Mouse (Mus musculus): ENCODE results near the gene Adamts9. TPM values are rescaled to one million over a fixed set of nuclear protein-coding genes. Genes with fewer than 3 reads are reported as not detected.

The Adamts9 gene
- total and polyA plus RNA-seq, 2 experiments = 0.43 to 2.1 TPM

DNA sequence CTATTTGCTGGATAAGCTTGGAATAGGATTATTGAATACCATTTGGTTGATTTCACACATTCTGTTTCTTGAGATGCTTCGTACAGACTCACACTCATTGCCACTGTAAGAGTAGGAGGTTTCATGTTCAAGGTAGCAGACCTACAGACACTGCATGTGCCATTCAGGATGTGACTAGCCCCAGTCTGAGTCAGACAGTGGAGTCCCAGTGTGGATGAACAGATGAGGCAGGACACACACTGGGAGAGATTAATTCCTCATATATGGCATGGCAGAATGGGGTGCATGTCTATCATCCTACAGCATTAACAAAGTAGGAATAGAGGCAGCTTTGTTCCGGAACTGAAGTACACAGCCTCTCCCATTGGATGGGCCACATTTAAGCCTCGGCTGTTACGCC lies 66.1 kb downstream of the Adamts9 start:
- no peak overlapping the region for H3K4me3 ChIP-seq (ENCODE audit: insufficient read depth, low read depth, low read length)
- TF ChIP-seq POLR2A (IDR thresholded peaks at IDR 0.05; ENCODE audit: extremely low read depth, insufficient read depth, low read length) = no peak
- TF ChIP-seq CTCF (IDR thresholded peaks at IDR 0.05; ENCODE audit: low read depth, low read length) = no peak
- DNase-seq (ENCODE audit: extremely low read depth, low read depth, low spot score) = no peak
- no peak overlapping the region for H3K9ac ChIP-seq (ENCODE audit: low read depth, low read length)
- no peaks in the 10 kb centered on the region for H3K79me2 ChIP-seq (ENCODE audit: control insufficient read depth, insufficient read depth, low read length)
- H3K27ac ChIP-seq (replicated peaks; ENCODE audit: insufficient read depth, low read depth, low read length) = no peak overlapping the region
- peaks cover 2% of the 10 kb centered on the region; the same call in 1 of the 2 replicates for H3K4me1 ChIP-seq (ENCODE audit: control insufficient read depth, insufficient read depth, low read length)
- WGBS = 93% methylated on average over 4 of the region's 4 CpGs
- no peaks in the 10 kb centered on the region for H3K27me3 ChIP-seq (ENCODE audit: control insufficient read depth, insufficient read depth, low read length)
- H3K36me3 ChIP-seq (ENCODE audit: control insufficient read depth, insufficient read depth, low read length) = no peaks in the 10 kb centered on the region

DNA sequence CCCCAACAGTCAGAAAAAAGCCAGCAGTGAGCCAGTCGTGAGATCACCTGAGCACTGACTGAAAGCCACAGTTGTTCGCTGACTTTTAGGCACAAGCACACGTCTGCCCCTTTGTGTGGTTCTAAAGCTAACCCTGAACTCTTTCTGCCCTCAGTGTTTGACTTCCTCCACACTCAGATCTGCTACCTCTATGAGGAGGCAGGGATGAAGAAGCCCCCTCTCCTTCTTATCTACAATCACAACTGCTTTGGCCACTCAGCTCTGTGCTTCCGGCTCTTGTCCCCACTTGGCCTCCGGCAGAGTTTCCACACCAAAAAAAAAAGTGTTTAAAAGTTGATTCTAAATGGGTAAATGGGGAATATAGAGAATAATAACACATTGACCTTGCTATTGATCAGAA lies 67.2 kb downstream of the Adamts9 start:
- no peak for DNase-seq (ENCODE audit: extremely low read depth, low read depth, low spot score)
- H3K36me3 ChIP-seq (ENCODE audit: control insufficient read depth, insufficient read depth, low read length) = no peaks in the 10 kb centered on the region
- TF ChIP-seq POLR2A (IDR thresholded peaks at IDR 0.05; ENCODE audit: extremely low read depth, insufficient read depth, low read length) = no peak
- no peak for TF ChIP-seq CTCF (IDR thresholded peaks at IDR 0.05; ENCODE audit: low read depth, low read length)
- no peak overlapping the region for H3K9ac ChIP-seq (ENCODE audit: low read depth, low read length)
- H3K27me3 ChIP-seq (ENCODE audit: control insufficient read depth, insufficient read depth, low read length) = no peaks in the 10 kb centered on the region
- H3K27ac ChIP-seq (replicated peaks; ENCODE audit: insufficient read depth, low read depth, low read length) = no peak overlapping the region
- no peak overlapping the region for H3K4me3 ChIP-seq (ENCODE audit: insufficient read depth, low read depth, low read length)
- H3K4me1 ChIP-seq (ENCODE audit: control insufficient read depth, insufficient read depth, low read length) = peaks cover 2% of the 10 kb centered on the region; the same call in 1 of the 2 replicates
- no peaks in the 10 kb centered on the region for H3K79me2 ChIP-seq (ENCODE audit: control insufficient read depth, insufficient read depth, low read length)
- 33% methylated on average over 5 of the region's 5 CpGs for WGBS

DNA sequence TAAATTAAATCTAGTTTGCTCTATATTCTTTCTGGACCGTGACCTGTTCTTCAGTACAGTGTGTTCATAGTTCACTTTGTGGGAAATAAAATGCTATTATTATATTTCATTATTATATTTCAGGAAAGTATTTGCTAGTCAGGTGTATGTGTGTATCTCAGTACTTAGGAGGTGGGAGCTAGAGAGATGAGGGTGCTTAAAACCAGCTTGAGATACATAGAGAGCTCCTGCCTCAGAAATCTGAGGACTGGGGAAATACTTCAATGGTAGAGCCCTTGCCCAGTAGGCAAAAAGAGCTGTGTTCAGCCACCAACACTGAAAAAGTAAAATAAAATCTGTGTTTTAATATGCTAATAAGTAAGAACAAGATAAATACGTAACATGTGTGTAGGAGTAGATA lies 68.0 kb downstream of the Adamts9 start:
- Histone ChIP-seq H3K79me2 (ENCODE audit: control insufficient read depth, insufficient read depth, low read length) (no peaks in the 10 kb centered on the region), H3K4me3 (ENCODE audit: insufficient read depth, low read depth, low read length) (no peak overlapping the region), H3K9ac (ENCODE audit: low read depth, low read length) (no peak overlapping the region), H3K36me3 (ENCODE audit: control insufficient read depth, insufficient read depth, low read length) (no peaks in the 10 kb centered on the region), H3K27ac (replicated peaks; ENCODE audit: insufficient read depth, low read depth, low read length) (no peak overlapping the region), H3K27me3 (ENCODE audit: control insufficient read depth, insufficient read depth, low read length) (no peaks in the 10 kb centered on the region), H3K4me1 (ENCODE audit: control insufficient read depth, insufficient read depth, low read length) (peaks cover 2% of the 10 kb centered on the region; the same call in 1 of the 2 replicates)
- no peak for DNase-seq (ENCODE audit: extremely low read depth, low read depth, low spot score)
- 82% methylated on average over 2 of the region's 2 CpGs for WGBS
- TF ChIP-seq POLR2A (IDR thresholded peaks at IDR 0.05; ENCODE audit: extremely low read depth, insufficient read depth, low read length) (no peak), CTCF (IDR thresholded peaks at IDR 0.05; ENCODE audit: low read depth, low read length) (no peak)

DNA sequence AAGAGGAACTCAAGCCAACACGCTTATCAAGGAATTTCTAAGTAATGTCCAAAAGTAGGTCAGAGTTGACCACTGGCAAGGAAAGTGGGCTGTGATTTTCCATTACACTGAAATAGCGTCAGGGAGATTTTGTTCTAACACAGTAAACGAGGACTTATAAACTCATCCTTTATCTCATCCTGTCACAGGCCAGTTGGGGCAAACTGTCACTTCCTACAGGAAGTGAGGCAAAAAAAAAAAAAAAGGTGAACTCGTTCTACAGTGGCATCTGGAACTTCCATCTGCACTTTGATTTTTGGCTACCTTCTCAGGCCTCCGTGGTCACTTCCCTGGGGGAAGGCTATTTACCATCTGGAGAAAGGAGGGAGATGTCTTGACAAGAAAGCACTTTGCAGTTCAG lies 68.4 kb downstream of the Adamts9 start:
- H3K27me3 ChIP-seq (ENCODE audit: control insufficient read depth, insufficient read depth, low read length) = no peaks in the 10 kb centered on the region
- peak; percentile 32 for DNase-seq (ENCODE audit: extremely low read depth, low read depth, low spot score)
- H3K4me1 ChIP-seq (ENCODE audit: control insufficient read depth, insufficient read depth, low read length) = peaks cover 2% of the 10 kb centered on the region; the same call in 1 of the 2 replicates
- H3K4me3 ChIP-seq (ENCODE audit: insufficient read depth, low read depth, low read length) = no peak overlapping the region
- H3K79me2 ChIP-seq (ENCODE audit: control insufficient read depth, insufficient read depth, low read length) = no peaks in the 10 kb centered on the region
- WGBS = 55% methylated on average over 5 of the region's 5 CpGs
- H3K36me3 ChIP-seq (ENCODE audit: control insufficient read depth, insufficient read depth, low read length) = no peaks in the 10 kb centered on the region
- no peak overlapping the region for H3K9ac ChIP-seq (ENCODE audit: low read depth, low read length)
- no peak for TF ChIP-seq POLR2A (IDR thresholded peaks at IDR 0.05; ENCODE audit: extremely low read depth, insufficient read depth, low read length)
- no peak for TF ChIP-seq CTCF (IDR thresholded peaks at IDR 0.05; ENCODE audit: low read depth, low read length)
- no peak overlapping the region for H3K27ac ChIP-seq (replicated peaks; ENCODE audit: insufficient read depth, low read depth, low read length)

DNA sequence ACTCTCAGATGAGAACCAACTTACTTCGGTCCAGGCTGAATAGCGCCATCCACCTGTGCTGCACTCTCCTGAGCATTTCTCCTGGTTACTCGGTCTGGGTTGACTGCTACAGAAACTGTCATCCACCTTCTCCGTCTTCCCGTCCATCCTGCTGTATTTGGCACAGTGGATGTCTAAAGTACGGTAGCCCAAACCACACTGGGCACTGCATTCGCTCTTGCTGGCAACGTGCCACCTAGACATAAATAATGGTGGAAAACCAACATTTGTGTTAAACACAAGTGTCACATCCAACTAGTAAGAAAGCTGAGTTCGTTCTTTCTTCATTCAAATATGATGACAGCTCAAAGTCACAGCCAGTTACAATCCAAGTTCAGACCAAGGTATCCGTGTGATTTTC lies 70.5 kb downstream of the Adamts9 start:
- DNase-seq (ENCODE audit: extremely low read depth, low read depth, low spot score) = no peak
- Histone ChIP-seq H3K27me3 (ENCODE audit: control insufficient read depth, insufficient read depth, low read length) (no peaks in the 10 kb centered on the region), H3K27ac (replicated peaks; ENCODE audit: insufficient read depth, low read depth, low read length) (no peak overlapping the region), H3K36me3 (ENCODE audit: control insufficient read depth, insufficient read depth, low read length) (no peaks in the 10 kb centered on the region), H3K9ac (ENCODE audit: low read depth, low read length) (no peak overlapping the region), H3K79me2 (ENCODE audit: control insufficient read depth, insufficient read depth, low read length) (no peaks in the 10 kb centered on the region), H3K4me3 (ENCODE audit: insufficient read depth, low read depth, low read length) (no peak overlapping the region), H3K4me1 (ENCODE audit: control insufficient read depth, insufficient read depth, low read length) (peaks cover 2% of the 10 kb centered on the region; the same call in 1 of the 2 replicates)
- TF ChIP-seq CTCF (IDR thresholded peaks at IDR 0.05; ENCODE audit: low read depth, low read length) (no peak), POLR2A (IDR thresholded peaks at IDR 0.05; ENCODE audit: extremely low read depth, insufficient read depth, low read length) (no peak)
- 90% methylated on average over 10 of the region's 10 CpGs for WGBS

DNA sequence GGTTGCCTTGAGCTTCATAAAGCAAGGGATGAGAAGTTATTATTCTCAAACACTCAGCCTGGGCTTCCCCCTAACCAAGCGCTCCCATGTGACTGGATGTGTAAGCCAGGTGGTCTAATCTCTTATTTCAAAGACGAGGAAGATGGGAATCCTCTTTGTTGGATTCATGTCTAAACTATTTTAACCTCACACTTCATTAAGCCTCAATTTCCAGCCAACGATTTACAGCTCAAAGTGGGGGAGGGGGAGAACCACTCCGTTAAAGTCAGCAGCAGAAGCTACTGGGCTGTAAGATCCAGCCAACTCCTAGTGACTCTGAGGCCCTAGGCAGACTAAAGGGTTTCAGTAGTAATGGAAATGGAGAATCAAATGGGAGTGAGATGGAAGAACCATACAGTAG lies 71.5 kb downstream of the Adamts9 start:
- TF ChIP-seq CTCF (IDR thresholded peaks at IDR 0.05; ENCODE audit: low read depth, low read length) (no peak), POLR2A (IDR thresholded peaks at IDR 0.05; ENCODE audit: extremely low read depth, insufficient read depth, low read length) (no peak)
- 80% methylated on average over 4 of the region's 4 CpGs for WGBS
- H3K27ac ChIP-seq (replicated peaks; ENCODE audit: insufficient read depth, low read depth, low read length) = no peak overlapping the region
- DNase-seq (ENCODE audit: extremely low read depth, low read depth, low spot score) = no peak
- no peaks in the 10 kb centered on the region for H3K79me2 ChIP-seq (ENCODE audit: control insufficient read depth, insufficient read depth, low read length)
- H3K9ac ChIP-seq (ENCODE audit: low read depth, low read length) = no peak overlapping the region
- no peaks in the 10 kb centered on the region for H3K27me3 ChIP-seq (ENCODE audit: control insufficient read depth, insufficient read depth, low read length)
- peaks cover 2% of the 10 kb centered on the region; the same call in 1 of the 2 replicates for H3K4me1 ChIP-seq (ENCODE audit: control insufficient read depth, insufficient read depth, low read length)
- H3K4me3 ChIP-seq (ENCODE audit: insufficient read depth, low read depth, low read length) = no peak overlapping the region
- H3K36me3 ChIP-seq (ENCODE audit: control insufficient read depth, insufficient read depth, low read length) = no peaks in the 10 kb centered on the region
